Mouse (Mus musculus) embryonic facial prominence, embryonic 12.5 days (tissue): ENCODE data around the gene Rngtt. TPM values are rescaled to one million over a fixed set of nuclear protein-coding genes. Genes with fewer than 3 reads are reported as not detected.

Experiments
- ATAC-seq: fragments of 200-750 bp; cut with Nextera tagmentation; 2 replicates; pipeline ENCODE4 v1.8.0; 2017; ENCODE audit not compliant: insufficient number of reproducible peaks, insufficient read depth, low FRiP score, low TSS enrichment
- H3K27ac ChIP-seq: fragments of 300-500 bp; sonication (generic); 2 replicates; pipeline ENCODE4 v1.5.1; 2016; ENCODE audit warnings: mild to moderate bottlenecking
- H3K27me3 ChIP-seq: fragments of 300-500 bp; sonication (generic); 2 replicates; pipeline ENCODE4 v1.6.1; 2016; ENCODE audit warnings: mild to moderate bottlenecking, moderate library complexity
- H3K36me3 ChIP-seq: fragments of 300-500 bp; sonication (generic); 2 replicates; pipeline ENCODE4 v1.6.1; 2016; ENCODE audit warnings: mild to moderate bottlenecking
- H3K4me1 ChIP-seq: fragments of 300-500 bp; sonication (generic); 2 replicates; pipeline ENCODE4 v1.6.1; 2016
- H3K4me2 ChIP-seq: fragments of 300-500 bp; sonication (generic); replicated peaks from 2 replicates; pipeline ENCODE4 v1.6.1; 2016; ENCODE audit warnings: mild to moderate bottlenecking, moderate library complexity
- H3K4me3 ChIP-seq: fragments of 300-500 bp; sonication (generic); 2 replicates; pipeline ENCODE4 v1.5.1; 2016; ENCODE audit warnings: mild to moderate bottlenecking
- H3K9ac ChIP-seq: fragments of 300-500 bp; sonication (generic); 2 replicates; pipeline ENCODE4 v1.6.1; 2016; ENCODE audit warnings: mild to moderate bottlenecking, moderate library complexity
- H3K9me3 ChIP-seq: fragments of 300-500 bp; sonication (generic); 2 replicates; pipeline ENCODE4 v1.6.1; 2016; ENCODE audit warnings: mild to moderate bottlenecking, moderate library complexity
- WGBS: fragments of 180-500 bp; shearing (Covaris S2); methylation state at CpG from one replicate; pipeline ENCODE4 v1.1.7; 2016; 5-methylcytosine and 5-hydroxymethylcytosine counted together
- polyA plus RNA-seq: library from polyadenylated mRNA; unstranded; fragments of >200 nt; fragmentation: Nextera tagmentation; extraction: Ambion mirVana; gene quantifications from 2 replicates; pipeline ENCODE4 v1.2.1, GENCODE M21; 2016

Rngtt gene
- polyA plus RNA-seq, 1 experiment from 2014 or later, result 33.4 TPM

GRCm38 (mm10) chr4:33332956-33333455 lies 22.9 kb downstream of the Rngtt start:
- Histone ChIP-seq H3K4me2 (no peak overlapping the region), H3K4me3 (no peak overlapping the region), H3K9me3 (no peaks in the 10 kb centered on the region), H3K36me3 (peaks cover 59% of the 10 kb centered on the region), H3K9ac (no peak overlapping the region), H3K27me3 (no peaks in the 10 kb centered on the region), H3K4me1 (no peaks in the 10 kb centered on the region), H3K27ac (no peak overlapping the region)
- 85% methylated on average over 1 of the region's 1 CpGs for WGBS
- ATAC-seq, result no peak

DNA sequence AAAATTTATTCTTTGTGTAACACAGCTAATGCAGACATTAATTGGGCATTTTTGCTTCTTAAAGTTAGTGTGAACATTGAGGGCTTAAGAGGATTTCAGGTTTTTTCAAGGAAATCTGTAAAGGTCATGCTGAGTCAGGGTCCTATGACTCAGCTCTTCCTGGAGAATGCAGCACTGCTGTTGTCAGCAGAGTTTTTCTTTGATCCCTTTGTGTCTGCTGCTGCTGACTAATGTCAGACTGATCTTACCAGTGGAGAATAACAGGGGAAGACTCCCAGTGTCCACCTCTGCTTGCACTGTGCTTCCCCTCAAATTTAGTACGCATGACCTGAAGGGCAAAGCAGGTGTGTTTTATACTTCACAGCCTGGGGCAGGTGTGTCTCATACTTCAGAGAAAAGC lies 27.9 kb downstream of the Rngtt start:
- H3K36me3 ChIP-seq, result peaks cover 53% of the 10 kb centered on the region
- H3K9ac ChIP-seq, result no peak overlapping the region
- no peaks in the 10 kb centered on the region for H3K27me3 ChIP-seq
- no peaks in the 10 kb centered on the region for H3K4me1 ChIP-seq
- H3K27ac ChIP-seq, result no peak overlapping the region
- H3K9me3 ChIP-seq, result no peaks in the 10 kb centered on the region
- H3K4me3 ChIP-seq, result no peak overlapping the region
- H3K4me2 ChIP-seq, result no peak overlapping the region
- WGBS, result 71% methylated on average over 1 of the region's 1 CpGs
- ATAC-seq, result no peak

GRCm38 (mm10) chr4:33342877-33343731 lies 33.0 kb downstream of the Rngtt start:
- Histone ChIP-seq H3K9ac (no peak overlapping the region), H3K27ac (no peak overlapping the region), H3K4me2 (no peak overlapping the region), H3K4me1 (no peaks in the 10 kb centered on the region), H3K9me3 (no peaks in the 10 kb centered on the region), H3K4me3 (no peak overlapping the region), H3K36me3 (peaks cover 25% of the 10 kb centered on the region), H3K27me3 (no peaks in the 10 kb centered on the region)
- WGBS, result 90% methylated on average over 7 of the region's 7 CpGs
- ATAC-seq, result no peak

- no peak overlapping the region for H3K4me2 ChIP-seq
- H3K27me3 ChIP-seq, result no peaks in the 10 kb centered on the region
- H3K36me3 ChIP-seq, result peaks cover 20% of the 10 kb centered on the region
- WGBS, result 89% methylated on average over 6 of the region's 6 CpGs
- no peak overlapping the region for H3K4me3 ChIP-seq
- no peak overlapping the region for H3K9ac ChIP-seq
- H3K4me1 ChIP-seq, result no peaks in the 10 kb centered on the region
- no peak overlapping the region for H3K27ac ChIP-seq
- H3K9me3 ChIP-seq, result no peaks in the 10 kb centered on the region
- ATAC-seq, result no peak
Measured at GRCm38 (mm10) chr4:33343732-33344057, 33.6 kb downstream of the Rngtt start.

DNA sequence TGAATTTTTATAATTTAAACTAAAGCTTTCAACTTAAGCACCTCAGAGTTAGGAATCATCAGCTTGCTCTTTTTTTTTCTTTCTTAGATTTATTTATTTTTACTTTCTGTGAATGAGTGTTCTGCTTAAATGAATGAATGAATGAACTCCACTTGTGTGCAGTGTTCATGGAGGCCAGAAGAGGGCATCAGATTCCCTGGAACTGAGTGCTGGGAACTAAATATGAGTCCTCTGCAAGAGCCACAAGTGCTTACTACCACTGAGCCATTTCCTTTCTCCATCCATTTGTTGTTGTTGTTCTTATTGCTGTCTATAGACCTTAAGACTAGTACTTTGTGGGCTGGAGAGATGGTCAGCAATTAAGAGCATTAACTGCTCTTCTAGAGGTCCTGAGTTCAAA lies 53.3 kb downstream of the Rngtt start:
- Histone ChIP-seq H3K4me2 (no peak overlapping the region), H3K27me3 (no peaks in the 10 kb centered on the region), H3K4me3 (no peak overlapping the region), H3K27ac (no peak overlapping the region), H3K4me1 (no peaks in the 10 kb centered on the region), H3K36me3 (peaks cover 11% of the 10 kb centered on the region), H3K9me3 (no peaks in the 10 kb centered on the region), H3K9ac (no peak overlapping the region)
- no peak for ATAC-seq

DNA sequence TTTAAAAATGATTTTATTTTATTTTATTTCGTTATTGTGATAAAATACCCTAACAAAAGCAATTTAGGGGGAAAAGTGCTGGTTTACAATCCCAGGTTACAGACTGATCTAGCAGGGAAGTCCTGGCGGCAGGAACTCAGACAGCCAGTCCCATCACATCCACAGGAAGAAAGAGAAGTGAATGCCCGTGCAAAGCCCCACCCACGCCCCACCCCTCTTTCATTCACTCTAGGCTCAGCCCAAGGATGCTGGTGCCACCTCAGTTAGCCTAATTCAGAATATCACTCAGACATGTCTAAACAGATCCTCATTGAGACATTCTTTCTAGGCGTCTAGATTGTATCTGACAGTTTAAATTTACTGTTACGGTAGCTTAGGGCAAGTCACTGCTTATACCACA lies 64.8 kb downstream of the Rngtt start:
- Histone ChIP-seq H3K4me1 (no peaks in the 10 kb centered on the region), H3K4me3 (no peak overlapping the region), H3K36me3 (peaks cover 7% of the 10 kb centered on the region; the same call in 1 of the 2 replicates), H3K4me2 (no peak overlapping the region), H3K27ac (no peak overlapping the region), H3K9ac (no peak overlapping the region), H3K27me3 (no peaks in the 10 kb centered on the region), H3K9me3 (no peaks in the 10 kb centered on the region)
- ATAC-seq, result no peak
- WGBS, result 65% methylated on average over 6 of the region's 6 CpGs

GRCm38 (mm10) chr4:33377642-33378041 lies 67.5 kb downstream of the Rngtt start:
- Histone ChIP-seq H3K4me3 (no peak overlapping the region), H3K27me3 (no peaks in the 10 kb centered on the region), H3K4me2 (no peak overlapping the region), H3K27ac (no peak overlapping the region), H3K9me3 (no peaks in the 10 kb centered on the region), H3K4me1 (no peaks in the 10 kb centered on the region), H3K9ac (no peak overlapping the region), H3K36me3 (0 out of 2 replicates have a peak, but pooled peaks cover 8% of the 10 kb centered on the region)
- ATAC-seq, result no peak

GRCm38 (mm10) chr4:33378894-33379293 lies 68.8 kb downstream of the Rngtt start:
- H3K9ac ChIP-seq, result no peak overlapping the region
- H3K27me3 ChIP-seq, result no peaks in the 10 kb centered on the region
- H3K36me3 ChIP-seq, result 0 out of 2 replicates have a peak, but pooled peaks cover 6% of the 10 kb centered on the region
- no peak for ATAC-seq
- H3K9me3 ChIP-seq, result no peaks in the 10 kb centered on the region
- H3K27ac ChIP-seq, result no peak overlapping the region
- H3K4me3 ChIP-seq, result no peak overlapping the region
- no peaks in the 10 kb centered on the region for H3K4me1 ChIP-seq
- WGBS, result 83% methylated on average over 6 of the region's 6 CpGs
- H3K4me2 ChIP-seq, result no peak overlapping the region

GRCm38 (mm10) chr4:33388899-33389298 lies 78.8 kb downstream of the Rngtt start:
- no peak overlapping the region for H3K27ac ChIP-seq
- H3K27me3 ChIP-seq, result no peaks in the 10 kb centered on the region
- 93% methylated on average over 3 of the region's 3 CpGs for WGBS
- ATAC-seq, result no peak
- H3K4me2 ChIP-seq, result no peak overlapping the region
- no peak overlapping the region for H3K4me3 ChIP-seq
- no peak overlapping the region for H3K9ac ChIP-seq
- H3K4me1 ChIP-seq, result no peaks in the 10 kb centered on the region
- no peaks in the 10 kb centered on the region for H3K9me3 ChIP-seq
- no peaks in the 10 kb centered on the region for H3K36me3 ChIP-seq

GRCm38 (mm10) chr4:33390660-33391059 lies 80.5 kb downstream of the Rngtt start:
- no peak overlapping the region for H3K27ac ChIP-seq
- H3K4me2 ChIP-seq, result no peak overlapping the region
- no peaks in the 10 kb centered on the region for H3K27me3 ChIP-seq
- H3K9ac ChIP-seq, result no peak overlapping the region
- no peak overlapping the region for H3K4me3 ChIP-seq
- no peak for ATAC-seq
- no peaks in the 10 kb centered on the region for H3K9me3 ChIP-seq
- no peaks in the 10 kb centered on the region for H3K4me1 ChIP-seq
- no peaks in the 10 kb centered on the region for H3K36me3 ChIP-seq

DNA sequence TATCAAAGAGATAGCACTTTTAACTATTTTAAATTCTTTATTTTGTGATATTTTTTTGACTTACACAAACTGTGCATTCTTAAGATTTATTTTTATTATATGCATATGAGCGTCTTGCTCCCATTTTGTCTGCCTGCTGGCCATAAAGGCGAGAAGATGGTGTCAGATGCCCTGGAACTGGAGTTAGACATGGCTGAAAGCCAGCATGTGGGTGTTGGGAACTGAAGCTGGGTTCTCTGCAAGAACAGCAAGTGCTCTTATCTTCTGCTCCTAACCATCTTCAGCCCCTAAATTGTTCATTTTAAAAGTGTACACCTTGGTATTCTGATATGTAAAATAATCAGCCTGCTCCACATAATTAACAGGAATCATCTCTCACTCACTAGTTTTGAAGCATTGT lies 83.3 kb downstream of the Rngtt start:
- H3K4me2 ChIP-seq, result no peak overlapping the region
- H3K27ac ChIP-seq, result no peak overlapping the region
- no peak overlapping the region for H3K4me3 ChIP-seq
- no peaks in the 10 kb centered on the region for H3K9me3 ChIP-seq
- no peaks in the 10 kb centered on the region for H3K4me1 ChIP-seq
- 87% methylated on average over 2 of the region's 2 CpGs for WGBS
- no peaks in the 10 kb centered on the region for H3K36me3 ChIP-seq
- H3K9ac ChIP-seq, result no peak overlapping the region
- ATAC-seq, result no peak
- no peaks in the 10 kb centered on the region for H3K27me3 ChIP-seq

- WGBS, result 58% methylated on average over 3 of the region's 3 CpGs
- Histone ChIP-seq H3K9me3 (no peaks in the 10 kb centered on the region), H3K4me2 (no peak overlapping the region), H3K27ac (no peak overlapping the region), H3K4me3 (no peak overlapping the region), H3K9ac (no peak overlapping the region), H3K27me3 (no peaks in the 10 kb centered on the region), H3K4me1 (peaks cover 7% of the 10 kb centered on the region; the same call in 1 of the 2 replicates), H3K36me3 (no peaks in the 10 kb centered on the region)
- no peak for ATAC-seq
Measured at GRCm38 (mm10) chr4:33396222-33397176, 86.4 kb downstream of the Rngtt start.
